Mouse (Mus musculus): Measurements from ENCODE around the gene Kcnh1. TPM values are rescaled to one million over a fixed set of nuclear protein-coding genes. Genes with fewer than 3 reads are reported as not detected.

The Kcnh1 gene
- total RNA-seq, 2 experiments from 2014 or later, result 37.4 to 39.1 TPM

DNA sequence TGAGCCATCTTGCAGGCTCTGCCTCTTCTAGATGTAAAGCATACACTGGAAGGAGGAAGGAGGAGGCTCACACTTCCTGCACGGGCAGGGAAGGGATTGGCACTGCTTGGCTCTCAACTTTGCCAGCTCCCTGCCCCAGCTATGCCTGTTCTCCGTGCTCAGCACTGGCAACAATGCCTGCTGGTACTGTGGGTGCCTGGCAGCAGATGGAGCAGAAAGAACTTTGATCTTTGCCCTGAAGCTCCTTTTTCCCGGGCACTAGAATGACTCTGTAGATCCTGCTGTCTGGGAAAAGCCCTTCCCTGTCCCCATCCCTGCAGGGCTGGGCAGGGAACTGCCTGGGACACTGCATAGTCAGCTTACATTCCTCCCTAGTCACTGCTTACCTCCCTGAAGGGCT is 225.2 kb downstream of the Kcnh1 start:
- peak in 1 of 2 experiments; percentile 24 for DNase-seq

DNA sequence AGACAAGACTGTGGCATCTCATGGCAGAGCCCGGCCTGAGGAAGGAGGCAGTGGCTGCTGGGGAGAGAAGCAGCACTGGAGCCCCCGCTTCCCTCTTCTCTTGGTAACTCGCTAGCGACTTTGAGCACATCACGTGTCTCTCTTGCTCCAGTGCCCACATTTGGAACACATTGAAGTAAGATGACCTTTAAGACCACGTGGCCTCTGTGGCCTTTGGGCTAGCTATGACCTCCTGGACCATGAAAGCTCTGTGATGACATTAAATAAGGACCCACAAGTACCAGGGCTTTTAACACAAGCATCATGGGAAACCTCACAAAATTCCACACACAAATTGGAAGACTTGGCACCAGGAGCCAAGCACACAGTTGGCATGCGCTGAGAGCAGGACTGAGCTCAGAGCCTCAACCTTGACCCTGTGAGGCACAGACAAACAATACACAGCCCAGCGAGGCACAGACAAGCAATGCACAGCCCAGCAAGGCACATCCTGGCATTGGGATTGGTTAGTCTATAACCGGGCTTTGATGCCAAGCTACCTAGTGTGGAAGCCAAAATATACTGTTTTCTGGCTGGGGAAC is 225.8 kb downstream of the Kcnh1 start:
- DNase-seq, result no peak

DNA sequence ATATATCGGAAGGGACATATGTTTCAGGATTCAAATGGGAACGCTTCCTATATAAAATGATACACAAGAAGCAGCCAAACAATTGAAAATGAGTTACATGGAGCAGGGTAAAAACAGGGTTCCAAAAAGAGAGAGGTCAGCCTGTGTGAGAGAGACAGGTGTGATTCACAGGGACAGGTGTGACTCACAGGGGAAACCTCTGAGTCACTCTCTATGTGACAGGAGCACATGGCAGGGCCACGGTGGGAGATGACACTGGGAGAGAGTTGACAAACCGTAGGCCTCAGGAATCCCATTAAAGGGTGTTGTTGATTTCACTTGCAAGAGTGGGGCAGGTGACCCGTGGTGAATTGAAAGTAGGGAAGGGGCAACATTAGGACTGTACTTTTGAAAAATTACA is 228.6 kb downstream of the Kcnh1 start:
- no peak for DNase-seq

DNA sequence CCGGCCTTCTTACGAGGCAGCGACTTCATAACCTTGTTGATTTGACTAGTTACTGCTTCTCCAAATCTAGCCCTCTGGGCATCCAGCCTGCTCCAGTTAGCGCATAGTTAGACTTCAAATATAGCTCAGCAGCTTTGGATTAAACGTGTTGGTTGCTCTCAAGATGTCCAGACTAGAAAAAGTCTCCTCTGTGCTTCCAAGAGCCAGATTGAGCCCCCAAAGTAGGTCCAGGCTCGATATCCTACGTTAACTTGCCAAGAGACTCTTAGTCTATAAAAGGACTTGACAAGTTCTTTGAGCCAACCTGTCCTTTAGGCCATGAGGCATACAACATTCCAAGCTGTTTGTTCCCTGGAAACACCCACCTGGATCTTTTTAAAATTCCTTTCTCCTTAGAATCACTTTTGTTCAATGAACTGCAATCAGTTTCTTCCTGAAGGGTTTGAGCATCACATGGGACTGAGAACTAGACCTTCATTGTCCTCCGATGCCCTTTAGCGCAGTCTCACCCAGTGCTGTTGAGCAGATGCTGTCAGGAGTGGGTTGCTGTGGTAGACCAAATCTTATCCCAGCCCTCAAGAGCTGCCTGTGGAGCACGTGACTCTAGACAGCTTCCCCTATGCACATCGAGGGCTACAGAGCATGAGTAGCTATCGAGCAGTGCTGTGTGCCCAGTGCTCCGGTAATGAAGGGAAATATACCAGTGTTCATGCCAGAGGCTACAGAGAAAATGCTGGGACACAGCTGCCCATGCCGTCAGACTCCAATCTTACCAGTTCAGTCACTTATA is 231.0 kb downstream of the Kcnh1 start:
- no peak for DNase-seq

DNA sequence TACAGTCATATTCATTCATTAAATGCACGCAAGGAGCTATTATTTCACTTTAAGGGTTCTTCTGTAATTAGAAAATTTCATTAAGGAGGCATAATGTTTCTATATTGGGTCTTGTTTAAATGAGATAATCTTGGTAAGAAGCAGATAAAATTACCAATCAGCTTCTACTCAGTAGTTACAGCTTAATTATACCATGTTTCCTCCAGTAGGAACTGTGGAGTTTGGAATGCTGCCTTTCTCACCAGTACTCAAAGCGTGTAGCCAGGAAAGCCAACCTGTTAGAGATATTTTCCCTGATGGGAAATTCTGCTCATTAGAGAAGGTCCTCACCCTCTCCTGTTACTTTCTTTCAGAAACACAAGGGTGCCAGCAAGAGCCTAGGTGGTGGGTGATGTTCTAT is 240.8 kb downstream of the Kcnh1 start:
- DNase-seq, result no peak

DNA sequence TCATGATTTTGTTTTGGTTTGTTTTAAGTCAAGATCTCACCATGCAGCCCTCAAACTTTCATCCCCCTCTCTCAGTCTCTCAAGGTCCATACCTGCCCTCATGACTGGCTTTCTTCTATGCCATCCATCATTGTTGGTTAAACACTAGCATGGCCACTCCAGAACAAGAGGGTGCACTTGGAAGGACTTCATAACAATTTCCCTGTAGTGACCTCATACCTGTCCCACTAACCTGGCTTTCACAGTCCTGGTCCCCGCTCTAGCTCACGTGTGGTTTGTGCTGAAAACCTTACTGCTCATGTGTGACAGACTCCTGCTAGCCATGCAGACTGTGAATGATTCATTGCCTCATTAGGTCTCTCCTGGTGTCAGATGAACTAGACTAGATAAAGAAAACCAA is 244.9 kb downstream of the Kcnh1 start:
- DNase-seq, result no peak

DNA sequence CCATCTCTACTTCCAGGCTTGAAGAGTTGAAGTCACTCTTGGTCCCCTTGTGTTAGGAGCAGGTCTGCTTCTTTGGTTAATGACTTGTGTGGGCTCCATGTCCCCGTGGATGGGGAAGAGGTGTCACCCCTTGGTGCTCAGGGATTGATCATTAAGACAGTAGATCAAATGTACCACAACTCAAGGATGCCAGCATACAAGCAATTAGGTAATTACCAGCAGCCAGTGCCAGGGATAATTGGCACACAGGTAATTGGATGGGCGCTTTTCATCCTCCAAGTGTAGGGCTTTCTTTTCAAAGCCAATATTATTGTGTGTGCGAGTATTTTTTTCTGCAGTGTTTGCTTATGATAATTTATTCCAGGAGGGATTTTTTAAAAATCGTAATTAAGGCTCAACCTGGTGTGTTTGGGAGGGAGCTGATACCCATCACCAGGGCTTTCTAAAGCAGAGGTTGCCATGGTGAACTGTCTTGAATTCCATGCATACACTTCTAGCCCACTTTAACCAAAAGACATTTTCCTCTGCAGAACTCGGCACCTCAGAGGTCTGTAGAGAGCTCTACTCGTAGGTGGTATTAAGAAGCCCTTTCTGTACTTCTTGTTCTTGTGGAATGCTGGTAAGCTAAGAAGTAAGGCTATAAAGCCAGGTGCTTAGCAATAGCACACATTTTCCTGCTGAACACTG is 248.7 kb downstream of the Kcnh1 start:
- DNase-seq, result no peak

DNA sequence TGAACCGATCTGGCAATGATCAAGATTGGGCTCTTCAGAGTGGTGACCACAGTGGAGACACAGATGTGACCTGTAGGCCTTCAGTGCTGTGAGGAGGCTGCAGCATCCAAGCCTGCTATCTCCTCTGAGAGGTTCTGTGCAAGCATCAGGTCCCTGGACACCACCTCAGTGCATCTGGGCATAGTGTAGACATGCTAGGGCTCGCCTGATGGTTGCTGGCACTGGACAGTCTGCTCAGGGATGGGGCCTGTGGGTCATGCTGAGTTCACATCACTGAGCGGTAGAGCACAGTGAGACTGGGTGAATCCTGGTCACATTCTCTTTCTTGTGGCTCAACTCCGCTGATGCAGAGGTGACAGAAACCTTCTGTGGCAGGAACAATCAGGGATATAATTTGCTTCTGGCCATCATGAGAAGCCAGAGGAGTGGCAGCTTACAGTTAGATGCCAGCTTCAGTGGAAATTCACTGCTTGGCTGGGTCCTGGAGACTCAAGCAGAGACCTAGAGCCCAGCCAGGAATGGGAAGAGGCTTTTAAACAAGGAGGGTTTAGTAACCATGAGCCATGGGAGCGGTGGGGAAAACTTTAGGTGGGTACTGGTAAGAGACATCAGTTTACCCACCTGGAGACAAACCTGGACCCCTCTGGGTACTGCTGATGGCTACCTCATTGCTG is 252.3 kb downstream of the Kcnh1 start:
- no peak for DNase-seq

DNA sequence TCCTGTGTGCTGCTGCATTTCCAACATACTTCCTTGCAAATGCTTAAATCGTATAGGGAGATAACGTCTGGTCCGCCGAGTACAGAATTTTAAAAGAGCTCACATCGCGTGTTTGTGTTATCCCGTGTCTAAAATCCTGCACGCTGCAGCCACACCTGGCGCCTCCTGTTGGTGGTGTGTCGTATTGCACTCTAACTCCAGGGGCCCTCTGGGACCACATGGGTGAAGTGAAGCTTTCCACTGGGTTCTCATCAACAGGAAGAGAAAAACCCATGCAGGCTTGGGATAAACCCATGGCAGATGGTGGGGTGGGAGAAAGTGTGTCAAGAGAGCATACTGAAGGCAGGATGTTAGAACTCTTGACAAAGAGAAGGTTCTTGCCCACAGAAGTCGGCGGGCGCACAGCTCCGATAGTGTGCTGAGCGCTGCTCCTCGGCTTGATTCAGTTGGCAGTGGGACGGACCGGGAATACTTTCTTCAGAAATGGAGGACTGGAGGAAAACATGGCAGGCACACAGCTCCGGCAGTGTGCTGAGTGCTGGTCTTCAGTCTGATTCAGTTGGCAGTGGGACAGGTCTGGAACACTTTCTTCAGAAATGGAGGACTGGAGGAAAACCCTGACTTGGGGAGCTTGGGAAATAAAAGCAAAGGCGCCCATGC is 253.6 kb downstream of the Kcnh1 start:
- no peak for DNase-seq

DNA sequence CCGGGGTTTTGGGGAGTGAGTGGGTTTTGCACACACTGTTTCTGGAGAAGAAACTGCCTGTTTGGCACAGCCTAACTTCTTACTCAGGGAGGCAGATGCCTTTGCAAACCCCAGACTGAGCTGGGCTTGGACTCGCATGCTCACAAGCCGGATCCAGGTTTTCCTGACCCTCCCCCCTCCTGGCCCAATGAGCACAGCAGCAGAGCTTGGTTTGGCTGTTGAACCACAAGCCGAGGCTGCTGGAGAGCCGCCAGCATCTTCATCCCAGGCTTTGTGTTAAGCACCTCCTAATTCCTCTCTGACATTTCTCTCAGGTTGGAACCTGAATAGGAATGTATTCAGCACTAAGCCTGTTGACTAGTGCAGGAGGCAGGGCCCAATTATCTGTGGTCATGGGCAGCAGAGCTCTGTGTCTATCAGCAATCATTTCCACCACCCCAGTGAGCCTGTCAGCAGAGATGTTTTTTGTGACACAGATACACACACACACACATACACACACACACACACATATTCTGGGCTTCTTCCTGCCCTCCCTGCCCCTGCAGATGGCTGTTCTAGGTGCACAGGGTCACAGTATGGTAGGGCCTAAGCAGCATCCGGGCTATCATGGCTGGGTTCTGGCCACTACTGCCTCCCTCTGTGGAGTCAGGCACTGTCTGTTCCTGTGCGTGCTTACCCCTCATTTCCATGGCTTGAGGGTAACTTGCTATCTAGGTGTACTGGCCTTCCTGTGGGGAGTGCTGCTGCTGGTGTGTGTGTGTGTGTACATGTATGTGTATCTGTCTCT is 254.3 kb downstream of the Kcnh1 start:
- DNase-seq, result peak; percentile 40 to 68

DNA sequence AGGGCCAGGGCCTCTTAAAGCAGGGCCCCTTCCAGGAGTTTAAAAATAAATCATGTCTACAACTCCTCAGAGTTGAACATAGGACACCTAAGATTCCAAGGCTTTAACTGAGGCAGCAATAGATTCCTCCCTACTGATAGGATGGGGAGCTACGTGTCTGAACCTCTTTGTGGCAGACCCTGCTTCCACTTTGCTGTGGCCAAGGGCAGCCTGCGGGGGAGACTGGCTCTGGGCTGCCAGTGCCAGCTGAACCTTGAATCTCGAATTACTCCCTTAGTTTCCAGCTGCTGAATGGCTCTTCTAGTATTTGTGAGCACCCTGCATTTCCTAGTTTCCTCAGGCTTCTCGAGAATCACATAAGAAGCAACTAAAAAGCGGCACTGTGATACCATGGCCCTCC is 255.6 kb downstream of the Kcnh1 start:
- no peak for DNase-seq

DNA sequence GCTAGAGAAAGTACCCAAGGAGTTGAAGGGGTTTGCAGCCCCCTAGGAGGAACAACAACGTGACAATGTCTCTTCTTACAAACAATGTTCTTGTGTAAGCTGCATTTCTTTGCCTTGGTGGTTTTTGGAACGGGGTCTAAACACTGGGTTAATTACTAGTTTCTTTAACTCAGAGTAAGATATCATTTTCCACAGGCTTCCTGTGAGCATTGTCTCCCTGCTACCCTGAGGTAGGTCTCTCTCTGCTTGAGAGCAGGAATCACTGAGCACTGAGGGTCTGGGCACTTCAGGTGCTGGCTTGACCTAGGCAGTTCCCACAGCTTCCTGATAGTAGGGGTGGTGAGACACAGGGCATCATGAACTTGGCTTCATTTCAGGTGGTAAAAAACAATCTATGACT is 257.1 kb downstream of the Kcnh1 start:
- DNase-seq, result no peak

DNA sequence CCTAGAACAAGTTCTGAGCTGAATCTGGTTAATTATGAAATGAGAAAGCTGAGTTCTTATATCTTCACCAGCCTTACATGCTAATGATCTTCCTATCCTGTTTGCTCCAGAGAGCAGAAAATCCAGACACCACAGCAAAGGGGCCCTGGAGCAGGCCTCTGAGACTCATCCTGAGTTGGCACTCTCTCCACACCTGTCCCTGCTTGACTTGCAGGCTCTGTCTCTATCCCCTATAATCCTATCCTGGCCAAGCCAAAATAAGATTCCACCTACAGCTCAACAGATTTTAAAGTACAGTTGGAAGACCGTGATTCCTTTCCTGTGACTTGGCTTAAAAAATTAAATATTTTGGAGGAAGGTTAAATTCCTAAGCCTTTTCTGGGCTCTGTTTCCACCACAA is 257.9 kb downstream of the Kcnh1 start:
- DNase-seq, result no peak

DNA sequence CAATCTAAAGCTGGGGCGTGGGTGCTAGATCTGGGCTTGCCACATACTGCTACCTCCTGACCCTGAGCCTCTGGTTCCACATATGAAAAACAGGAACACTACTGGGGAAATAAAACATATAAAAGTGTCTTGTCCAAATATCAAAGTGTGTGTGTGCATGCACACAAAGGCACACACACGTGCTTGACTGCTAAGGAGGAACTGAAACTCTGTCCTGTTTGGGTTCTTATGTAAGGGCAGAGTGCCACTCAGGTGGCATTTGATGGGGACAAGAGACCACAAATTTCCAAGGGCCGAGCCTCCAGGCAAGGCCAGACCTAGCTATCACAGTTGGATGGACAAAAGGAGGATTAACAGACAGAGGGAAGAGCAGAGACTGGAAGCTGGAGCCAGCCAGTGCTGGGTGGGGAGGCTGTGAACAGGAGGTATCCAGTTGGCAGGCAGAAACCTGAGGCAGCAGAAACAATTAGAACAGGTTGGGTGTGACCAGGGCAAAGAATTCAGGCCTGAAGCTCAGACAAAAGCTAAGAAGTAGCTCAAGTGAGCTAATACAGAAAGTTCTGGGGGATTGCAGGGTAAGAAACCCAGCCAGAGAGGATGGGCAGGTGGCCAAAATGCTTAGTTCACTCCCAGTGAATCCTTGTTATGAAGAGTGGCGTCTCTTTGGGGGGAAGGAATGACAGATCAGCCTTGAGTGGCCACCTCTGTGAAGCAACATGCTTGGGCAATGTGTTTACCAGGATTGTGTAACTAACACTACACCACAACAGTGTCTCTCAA is 259.2 kb downstream of the Kcnh1 start:
- no peak for DNase-seq

DNA sequence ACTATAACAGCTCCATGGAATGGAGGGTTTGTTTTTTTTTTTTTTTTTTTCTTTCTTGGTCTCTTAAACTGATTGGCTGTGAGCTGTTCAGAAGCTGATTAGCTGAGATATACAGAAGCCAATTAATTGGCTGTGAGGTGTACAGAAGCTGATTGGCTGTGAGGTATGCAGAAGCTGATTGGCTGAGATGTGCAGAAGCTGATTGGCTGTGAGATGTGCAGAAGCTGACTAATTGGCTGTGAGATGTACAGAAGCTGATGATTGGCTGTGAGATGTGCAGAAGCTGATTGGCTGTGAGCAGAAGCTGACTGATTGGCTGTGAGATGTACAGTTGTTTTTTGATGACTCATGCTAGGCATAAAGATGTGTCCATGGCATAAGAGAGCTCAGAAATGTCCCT is 259.9 kb downstream of the Kcnh1 start:
- DNase-seq, result no peak

DNA sequence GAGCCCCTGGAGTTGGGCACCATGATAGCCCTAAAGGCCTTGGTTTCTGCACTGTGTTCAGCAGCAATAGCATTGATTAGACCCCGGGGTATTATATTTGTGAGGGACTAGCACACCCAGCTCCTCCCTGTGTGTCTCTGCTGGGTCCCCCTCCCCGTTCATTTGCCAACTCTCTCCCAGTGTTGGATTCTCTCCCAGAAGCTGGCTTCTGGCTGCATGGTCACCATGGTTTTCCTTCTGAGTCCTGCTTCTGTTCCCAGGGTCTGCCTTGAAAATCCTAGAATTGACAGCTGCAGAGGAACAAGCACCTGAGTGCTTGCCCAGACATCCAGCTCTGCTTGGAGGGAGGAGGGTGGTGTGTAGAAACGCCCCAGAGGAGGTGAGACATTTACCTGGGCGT is 261.1 kb downstream of the Kcnh1 start:
- peak; percentile 22 to 23 for DNase-seq

DNA sequence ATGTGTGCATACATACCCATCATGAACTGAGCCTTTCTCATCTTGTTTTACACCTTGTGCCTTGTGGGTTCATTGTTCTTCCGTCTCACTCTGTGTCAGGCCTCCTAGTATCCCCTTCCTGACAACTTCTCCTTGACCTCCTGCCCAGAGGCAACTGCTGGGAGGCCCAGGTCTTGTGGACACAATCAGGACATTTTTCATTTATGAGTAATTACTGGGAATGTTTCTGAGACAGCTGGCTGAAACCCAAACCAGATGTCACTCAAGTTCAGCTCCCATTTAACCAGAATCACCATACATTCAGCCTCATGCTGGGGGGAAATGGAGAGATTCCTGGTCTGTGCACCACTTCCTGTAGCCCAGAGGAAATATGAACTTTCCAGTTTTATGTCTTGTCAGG is 263.9 kb downstream of the Kcnh1 start:
- no peak for DNase-seq

DNA sequence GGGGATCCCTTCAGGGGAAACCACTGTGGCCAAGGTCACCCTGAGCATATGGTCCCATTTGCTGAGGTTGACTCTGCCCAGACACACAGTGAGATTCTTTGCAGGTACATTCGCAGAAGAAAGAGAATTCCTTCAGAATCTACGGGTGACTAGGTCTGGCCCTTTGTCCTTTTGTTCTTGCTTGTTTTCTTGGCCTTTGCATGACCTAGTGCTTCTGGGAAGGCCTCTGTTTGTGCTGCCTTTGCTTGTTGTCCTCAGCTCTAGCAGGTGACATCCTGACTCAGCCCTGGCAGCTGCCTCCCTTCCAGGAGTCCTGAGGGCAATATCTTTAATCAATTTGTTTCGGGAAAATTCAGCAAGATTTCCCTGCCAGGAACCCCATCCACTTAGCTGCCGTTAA is 264.4 kb downstream of the Kcnh1 start:
- no peak for DNase-seq

DNA sequence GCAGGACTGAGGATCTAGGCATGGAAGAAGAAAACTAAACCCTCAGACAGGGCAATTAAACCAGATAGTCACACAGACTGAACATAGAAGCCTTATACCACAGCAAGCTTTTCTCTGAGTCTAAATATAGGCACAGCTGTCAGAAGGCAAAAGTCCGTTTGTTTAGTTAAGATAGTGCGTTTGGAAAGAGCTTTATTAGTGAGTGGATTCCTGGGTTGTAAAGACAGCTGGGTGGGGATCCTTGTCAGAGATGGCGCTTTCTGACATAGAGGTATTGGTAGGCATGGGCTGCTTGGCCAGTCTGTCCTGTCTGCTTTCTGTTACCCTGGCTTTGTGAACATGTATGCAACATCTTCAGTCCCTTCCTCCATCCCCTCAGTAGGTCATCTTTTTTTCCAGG is 266.5 kb downstream of the Kcnh1 start:
- DNase-seq, result no peak

DNA sequence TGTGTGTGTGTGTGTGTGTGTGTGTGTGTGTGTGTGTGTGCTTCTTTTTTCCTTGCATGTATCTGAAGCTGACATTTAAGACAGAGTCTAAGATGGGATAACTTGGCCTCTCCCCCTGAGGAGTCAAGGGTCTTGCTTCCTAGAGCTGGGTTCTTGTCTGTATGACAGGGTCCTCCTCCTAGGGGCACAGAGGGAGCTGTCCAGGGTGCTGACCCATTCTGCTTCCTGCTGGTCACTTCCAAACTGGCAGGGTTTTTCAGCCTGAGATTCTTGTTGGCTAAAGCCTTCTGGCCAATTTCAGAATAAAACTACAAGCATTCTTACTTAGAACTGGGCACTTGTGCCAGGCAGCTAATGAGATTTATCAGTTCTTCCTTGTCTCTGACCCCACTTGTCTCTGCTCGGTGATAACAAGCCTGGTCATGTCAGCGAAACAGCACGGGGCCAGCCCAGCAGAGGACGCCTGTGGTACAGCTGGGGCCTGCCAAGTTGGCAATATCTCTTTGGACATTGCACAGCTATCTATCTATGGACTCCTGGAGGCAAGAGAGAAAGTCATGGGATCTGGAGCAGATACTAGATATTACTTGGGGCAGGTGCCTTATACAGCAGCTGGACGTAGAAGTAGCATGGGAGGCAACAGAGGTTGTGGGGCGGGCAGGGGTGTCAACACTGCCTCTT is 267.1 kb downstream of the Kcnh1 start:
- no peak for DNase-seq

DNA sequence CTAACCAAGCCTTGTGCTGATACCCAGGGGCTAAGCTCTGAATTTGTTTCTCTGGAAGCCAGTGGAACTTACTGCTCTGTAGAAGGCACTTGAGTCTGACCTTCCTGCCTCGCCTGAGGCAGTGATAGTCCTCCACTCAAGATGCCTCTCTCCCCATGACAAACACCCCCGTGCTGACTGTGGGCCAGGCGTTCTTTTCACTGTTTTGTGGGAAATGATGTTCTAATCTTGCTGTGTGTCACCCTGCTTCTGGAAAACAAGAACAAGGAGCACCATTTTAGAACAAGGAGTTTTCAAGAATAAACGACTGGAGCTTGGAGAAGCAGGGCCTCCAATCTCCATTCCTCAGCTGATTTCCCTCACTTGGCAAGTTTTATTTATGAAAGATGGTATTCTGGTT is 273.2 kb downstream of the Kcnh1 start:
- DNase-seq, result no peak
